Mouse (Mus musculus) erythroblast, embryonic 14.5 days (primary cell): ENCODE data around the gene Macrod2.

ENCODE experiments used
- GATA1 ChIP-seq: IDR thresholded peaks from 2 replicates; pipeline ENCODE4 v1.6.1; 2012; ENCODE audit warnings: low read length, inconsistent platforms, mixed read lengths
- TAL1 ChIP-seq: IDR thresholded peaks from 3 replicates; pipeline ENCODE4 v1.6.1; 2012; ENCODE audit warnings: low read length, inconsistent platforms, mixed read lengths

- TF ChIP-seq GATA1 (no peak), TAL1 (no peak)
These were observed 296.3 kb downstream of the Macrod2 start for GRCm38 (mm10) chr2:140691403-140691802.
